Mouse (Mus musculus): ENCODE data around the gene Pkd1l3. TPM values are rescaled to one million over a fixed set of nuclear protein-coding genes. Genes with fewer than 3 reads are reported as not detected.

Pkd1l3 gene
- 35.9 and 41.3 TPM in 2 replicates for polyA plus RNA-seq (2012; rRNA removed)

GRCm38 (mm10) chr8:109614243-109615210 is at the start of gene Pkd1l3:
TSS of gene Pkd1l3 (plus strand) at chr8:109614517.
- H3K27ac ChIP-seq (ENCODE audit: control insufficient read depth, insufficient read depth, low read depth, low read length) = no peak within 1 kb of the TSS
- peak within 1 kb of the TSS; percentile 80 for H3K4me3 ChIP-seq (ENCODE audit: control insufficient read depth, low read depth, low read length)
- no peak for TF ChIP-seq CTCF (IDR thresholded peaks at IDR 0.05; ENCODE audit: control insufficient read depth, insufficient read depth, insufficient replicate concordance, low read depth, low read length)
- no peak for TF ChIP-seq POLR2A (IDR thresholded peaks at IDR 0.05; ENCODE audit: control insufficient read depth, low read depth, low read length)
- H3K36me3 ChIP-seq (ENCODE audit: control insufficient read depth, insufficient read depth, low read length) = no peaks in the 10 kb centered on the region
- no peaks in the 10 kb centered on the region for H3K27me3 ChIP-seq (ENCODE audit: control insufficient read depth, insufficient read depth, low read length)
- no peaks in the 10 kb centered on the region for H3K4me1 ChIP-seq (ENCODE audit: control insufficient read depth, insufficient read depth, low read length)

DNA sequence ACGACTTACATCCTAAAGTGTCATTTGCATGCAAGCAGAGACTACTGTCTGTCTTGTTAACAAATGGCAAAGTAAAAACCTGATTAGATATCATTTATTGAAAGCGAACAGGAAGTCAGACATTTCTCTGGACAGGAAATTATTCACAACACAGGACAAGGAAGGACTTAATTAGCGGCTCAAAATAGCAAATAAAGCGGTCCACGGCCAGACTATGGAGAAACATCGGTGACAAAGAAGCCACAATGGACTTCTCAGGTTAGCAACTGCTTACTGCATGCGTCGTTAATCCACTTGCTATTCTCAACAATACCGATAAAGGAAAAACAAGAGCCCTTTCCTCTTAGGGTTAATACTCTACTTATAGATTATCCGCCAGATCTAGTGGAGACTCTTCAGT is 49.6 kb upstream of the Pkd1l3 start:
- TF ChIP-seq POLR2A (IDR thresholded peaks at IDR 0.05; ENCODE audit: control insufficient read depth, low read depth, low read length) (no peak), CTCF (IDR thresholded peaks at IDR 0.05; ENCODE audit: control insufficient read depth, insufficient read depth, insufficient replicate concordance, low read depth, low read length) (no peak)
- no peaks in the 10 kb centered on the region; the same call in 1 of the 2 replicates for H3K36me3 ChIP-seq (ENCODE audit: control insufficient read depth, insufficient read depth, low read length)
- H3K27me3 ChIP-seq (ENCODE audit: control insufficient read depth, insufficient read depth, low read length) = no peaks in the 10 kb centered on the region
- peak overlapping the region; percentile 100 for H3K4me3 ChIP-seq (ENCODE audit: control insufficient read depth, low read depth, low read length)
- no peak overlapping the region for H3K27ac ChIP-seq (ENCODE audit: control insufficient read depth, insufficient read depth, low read depth, low read length)
- peaks cover 3% of the 10 kb centered on the region; the same call in 1 of the 2 replicates for H3K4me1 ChIP-seq (ENCODE audit: control insufficient read depth, insufficient read depth, low read length)

- Histone ChIP-seq H3K4me3 (ENCODE audit: control insufficient read depth, low read depth, low read length) (peak within 1 kb of the TSS; percentile 100), H3K36me3 (ENCODE audit: control insufficient read depth, insufficient read depth, low read length) (no peaks in the 10 kb centered on the region; the same call in 1 of the 2 replicates), H3K27ac (ENCODE audit: control insufficient read depth, insufficient read depth, low read depth, low read length) (peak within 1 kb of the TSS; percentile 98), H3K4me1 (ENCODE audit: control insufficient read depth, insufficient read depth, low read length) (peaks cover 3% of the 10 kb centered on the region; the same call in 1 of the 2 replicates), H3K27me3 (ENCODE audit: control insufficient read depth, insufficient read depth, low read length) (no peaks in the 10 kb centered on the region)
- TF ChIP-seq CTCF (IDR thresholded peaks at IDR 0.05; ENCODE audit: control insufficient read depth, insufficient read depth, insufficient replicate concordance, low read depth, low read length) (no peak), POLR2A (IDR thresholded peaks at IDR 0.05; ENCODE audit: control insufficient read depth, low read depth, low read length) (peak; percentile 75)
Observed at GRCm38 (mm10) chr8:109565498-109566333, 48.6 kb upstream of the Pkd1l3 start, which contains the start of the genes Dhx38 and Txnl4b. TSS of gene Dhx38 (minus strand) at chr8:109565861. TSS of gene Txnl4b (plus strand) at chr8:109565892.

GRCm38 (mm10) chr8:109571139-109571538 is 43.2 kb upstream of the Pkd1l3 start:
- TF ChIP-seq CTCF (IDR thresholded peaks at IDR 0.05; ENCODE audit: control insufficient read depth, insufficient read depth, insufficient replicate concordance, low read depth, low read length) (no peak), POLR2A (IDR thresholded peaks at IDR 0.05; ENCODE audit: control insufficient read depth, low read depth, low read length) (no peak)
- no peak overlapping the region for H3K4me3 ChIP-seq (ENCODE audit: control insufficient read depth, low read depth, low read length)
- peaks cover 3% of the 10 kb centered on the region; the same call in 1 of the 2 replicates for H3K4me1 ChIP-seq (ENCODE audit: control insufficient read depth, insufficient read depth, low read length)

GRCm38 (mm10) chr8:109576311-109576710 is 38.0 kb upstream of the Pkd1l3 start:
- Histone ChIP-seq H3K27ac (ENCODE audit: control insufficient read depth, insufficient read depth, low read depth, low read length) (no peak overlapping the region), H3K4me3 (ENCODE audit: control insufficient read depth, low read depth, low read length) (no peak overlapping the region), H3K36me3 (ENCODE audit: control insufficient read depth, insufficient read depth, low read length) (peaks cover 1% of the 10 kb centered on the region; the same call in 1 of the 2 replicates), H3K4me1 (ENCODE audit: control insufficient read depth, insufficient read depth, low read length) (no peaks in the 10 kb centered on the region), H3K27me3 (ENCODE audit: control insufficient read depth, insufficient read depth, low read length) (no peaks in the 10 kb centered on the region)
- no peak for TF ChIP-seq CTCF (IDR thresholded peaks at IDR 0.05; ENCODE audit: control insufficient read depth, insufficient read depth, insufficient replicate concordance, low read depth, low read length)
- no peak for TF ChIP-seq POLR2A (IDR thresholded peaks at IDR 0.05; ENCODE audit: control insufficient read depth, low read depth, low read length)

More at GRCm38 (mm10) chr8:109571139-109571538, 43.2 kb upstream of the Pkd1l3 start:
- peaks cover 1% of the 10 kb centered on the region; the same call in 1 of the 2 replicates for H3K36me3 ChIP-seq (ENCODE audit: control insufficient read depth, insufficient read depth, low read length)
- no peaks in the 10 kb centered on the region for H3K27me3 ChIP-seq (ENCODE audit: control insufficient read depth, insufficient read depth, low read length)
- H3K27ac ChIP-seq (ENCODE audit: control insufficient read depth, insufficient read depth, low read depth, low read length) = no peak overlapping the region

DNA sequence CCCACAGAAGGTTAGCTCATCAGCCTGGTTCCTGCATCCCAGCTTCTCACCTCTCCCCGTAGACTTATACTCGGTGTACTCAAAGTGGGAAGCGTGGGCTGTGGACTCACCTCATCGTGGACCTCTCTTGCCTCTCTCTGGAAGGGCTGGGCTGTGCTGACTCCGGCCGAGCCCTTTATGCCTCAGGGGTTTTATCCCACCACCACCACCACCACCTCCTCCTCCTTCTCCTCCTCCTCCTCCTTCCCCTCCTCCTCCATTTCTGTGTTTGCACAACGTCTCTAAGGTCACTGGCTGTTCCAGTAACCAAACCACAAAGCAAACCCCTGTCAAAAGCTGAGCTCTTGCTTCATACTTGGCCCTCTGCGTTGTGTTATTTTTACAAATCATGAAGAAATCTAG is 35.4 kb upstream of the Pkd1l3 start, which contains the start of gene Hp:
Gene Hp, minus strand, starts transcription at position 273 of the 402 bp plus-strand sequence.
- H3K27me3 ChIP-seq (ENCODE audit: control insufficient read depth, insufficient read depth, low read length) = no peaks in the 10 kb centered on the region
- H3K4me3 ChIP-seq (ENCODE audit: control insufficient read depth, low read depth, low read length) = no peak within 1 kb of the TSS
- no peak within 1 kb of the TSS for H3K27ac ChIP-seq (ENCODE audit: control insufficient read depth, insufficient read depth, low read depth, low read length)
- no peak for TF ChIP-seq CTCF (IDR thresholded peaks at IDR 0.05; ENCODE audit: control insufficient read depth, insufficient read depth, insufficient replicate concordance, low read depth, low read length)
- no peak for TF ChIP-seq POLR2A (IDR thresholded peaks at IDR 0.05; ENCODE audit: control insufficient read depth, low read depth, low read length)
- H3K36me3 ChIP-seq (ENCODE audit: control insufficient read depth, insufficient read depth, low read length) = no peaks in the 10 kb centered on the region
- no peaks in the 10 kb centered on the region for H3K4me1 ChIP-seq (ENCODE audit: control insufficient read depth, insufficient read depth, low read length)

Data from testis, adult 2 months (tissue).